9 mouse cellular contexts compared by ENCODE assay signal in the genomic region with DNA sequence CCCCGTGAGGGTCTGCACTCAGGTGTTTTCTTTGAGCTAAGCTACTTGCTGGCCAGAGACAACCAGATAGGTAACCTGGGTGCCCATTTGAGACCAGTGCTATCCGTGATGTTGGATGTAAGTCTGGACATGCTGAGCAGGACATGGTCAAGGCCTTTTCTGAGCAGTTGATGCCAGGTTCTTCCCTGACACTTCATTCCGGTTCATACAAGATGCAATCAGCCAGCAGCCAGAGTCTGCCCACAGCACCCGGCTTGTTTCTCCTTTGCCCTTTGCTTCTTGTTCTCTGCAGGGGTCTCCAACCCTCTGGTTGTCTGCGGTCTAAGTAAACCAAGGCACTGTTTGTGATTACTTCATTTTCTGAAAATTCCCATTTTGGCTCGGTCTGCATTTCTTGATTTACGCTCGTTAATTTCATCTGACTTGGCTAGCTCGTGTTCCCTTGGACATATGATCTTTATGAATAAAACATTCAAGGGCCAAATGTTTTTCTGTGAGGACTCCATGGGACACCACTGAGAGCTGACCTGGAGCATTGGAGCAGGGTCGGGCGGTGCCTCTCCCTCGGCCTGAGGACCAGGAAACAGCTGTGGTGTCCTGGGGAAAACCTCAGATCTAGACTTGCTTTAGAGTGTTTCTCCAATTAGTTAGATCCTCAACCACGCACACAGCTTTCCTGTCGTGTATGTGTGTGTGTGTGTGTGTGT.
DNase-seq lines count a peak whose midpoint lies in the region; ATAC-seq and TF ChIP-seq lines count a peak whose summit lies in the region.
"Had no signal": no experiment of that assay in that cellular context is flagged by ENCODE, and none has a peak within 500 bp of the region (broad histone marks: within the 10 kb centered on the region; RNA-seq: fewer than 3 reads in every experiment).

No protein-coding gene starts in this region.

- no peak overlapping the region for H3K4me2 ChIP-seq in hindbrain, embryonic 13.5 days
- H3K4me2 ChIP-seq in hindbrain, embryonic 11.5 days (replicated peaks; ENCODE audit: low read depth, low read length) = no peak overlapping the region
- H3K4me2 ChIP-seq in forebrain, embryonic 14.5 days (ENCODE audit: low read length) = no peak overlapping the region
- H3K4me2 ChIP-seq in limb, embryonic 14.5 days (replicated peaks; ENCODE audit: low read depth, low read length, severe bottlenecking) = no peak overlapping the region

- H3K27me3 ChIP-seq in hindbrain, embryonic 13.5 days = no peaks in the 10 kb centered on the region
- no peaks in the 10 kb centered on the region for H3K27me3 ChIP-seq in hindbrain, embryonic 11.5 days (ENCODE audit: control insufficient read depth, insufficient read depth, low read length)
- H3K27me3 ChIP-seq in embryonic facial prominence, embryonic 10.5 days (replicated peaks; ENCODE audit: low read depth, poor library complexity, severe bottlenecking) = no peaks in the 10 kb centered on the region
- no peaks in the 10 kb centered on the region for H3K27me3 ChIP-seq in forebrain, embryonic 14.5 days (replicated peaks; ENCODE audit: control insufficient read depth, insufficient read depth, low read length)
- no peaks in the 10 kb centered on the region for H3K27me3 ChIP-seq in limb, embryonic 14.5 days (ENCODE audit: control insufficient read depth, insufficient read depth, low read length)

- no peak for DNase-seq in hindbrain, embryonic 11.5 days (ENCODE audit: low spot score)
- no peak for DNase-seq in embryonic facial prominence, embryonic 10.5 days (ENCODE audit: low spot score)
- peak; percentile 35 for DNase-seq in forebrain, embryonic 14.5 days (ENCODE audit: low spot score)
- no peak for DNase-seq in limb, embryonic 14.5 days (ENCODE audit: low spot score)
- DNase-seq in left cerebral cortex, postnatal 25 days (ENCODE audit: low spot score in 2 of 2) = no peak
- no peak for DNase-seq in cerebellum, adult 18-20 months
- DNase-seq: heart, adult 18-20 months; thymus, postnatal 36 days had no signal

- no peak for ATAC-seq in hindbrain, embryonic 13.5 days (ENCODE audit: low FRiP score)
- no peak for ATAC-seq in hindbrain, embryonic 11.5 days (ENCODE audit: low FRiP score)
- ATAC-seq in forebrain, embryonic 14.5 days = peak; percentile 6; the same call in 1 of the 2 replicates
- ATAC-seq in limb, embryonic 14.5 days (ENCODE audit: low FRiP score, low read depth) = no peak

- no peak overlapping the region for H3K4me3 ChIP-seq in hindbrain, embryonic 13.5 days
- no peak overlapping the region for H3K4me3 ChIP-seq in hindbrain, embryonic 11.5 days (ENCODE audit: low read depth, low read length)
- H3K4me3 ChIP-seq in embryonic facial prominence, embryonic 10.5 days = no peak overlapping the region
- H3K4me3 ChIP-seq in forebrain, embryonic 14.5 days (ENCODE audit: low read depth, low read length) = no peak overlapping the region
- no peak overlapping the region for H3K4me3 ChIP-seq in limb, embryonic 14.5 days (replicated peaks; ENCODE audit: low read length)

- no peak overlapping the region for H3K9ac ChIP-seq in hindbrain, embryonic 13.5 days
- H3K9ac ChIP-seq in hindbrain, embryonic 11.5 days (ENCODE audit: low read depth, low read length) = no peak overlapping the region
- H3K9ac ChIP-seq in forebrain, embryonic 14.5 days (ENCODE audit: low read length) = no peak overlapping the region
- H3K9ac ChIP-seq in limb, embryonic 14.5 days (ENCODE audit: low read depth, low read length, severe bottlenecking) = no peak overlapping the region

- H3K4me1 ChIP-seq in hindbrain, embryonic 13.5 days (replicated peaks) = peaks cover 34% of the 10 kb centered on the region
- peaks cover 9% of the 10 kb centered on the region for H3K4me1 ChIP-seq in hindbrain, embryonic 11.5 days (replicated peaks; ENCODE audit: control insufficient read depth, insufficient read depth, low read length)
- peaks cover 64% of the 10 kb centered on the region for H3K4me1 ChIP-seq in embryonic facial prominence, embryonic 10.5 days
- H3K4me1 ChIP-seq in forebrain, embryonic 14.5 days (ENCODE audit: control insufficient read depth, insufficient read depth, low read length) = peaks cover 25% of the 10 kb centered on the region
- H3K4me1 ChIP-seq in limb, embryonic 14.5 days (ENCODE audit: control insufficient read depth, insufficient read depth, low read length) = peaks cover 45% of the 10 kb centered on the region

- 56% methylated on average over 14 of the region's 14 CpGs for WGBS in hindbrain, embryonic 13.5 days
- 57% methylated on average over 14 of the region's 14 CpGs for WGBS in hindbrain, embryonic 11.5 days
- 60% methylated on average over 14 of the region's 14 CpGs for WGBS in embryonic facial prominence, embryonic 10.5 days
- 56% methylated on average over 14 of the region's 14 CpGs for WGBS in forebrain, embryonic 14.5 days
- WGBS in limb, embryonic 14.5 days = 36% methylated on average over 14 of the region's 14 CpGs

- no peaks in the 10 kb centered on the region for H3K9me3 ChIP-seq in hindbrain, embryonic 13.5 days
- H3K9me3 ChIP-seq in hindbrain, embryonic 11.5 days (ENCODE audit: control insufficient read depth, low read length) = no peaks in the 10 kb centered on the region
- H3K9me3 ChIP-seq in embryonic facial prominence, embryonic 10.5 days = no peaks in the 10 kb centered on the region
- H3K9me3 ChIP-seq in forebrain, embryonic 14.5 days (replicated peaks; ENCODE audit: control insufficient read depth, low read length) = no peaks in the 10 kb centered on the region
- H3K9me3 ChIP-seq in limb, embryonic 14.5 days (ENCODE audit: control insufficient read depth, low read length) = no peaks in the 10 kb centered on the region

- no peaks in the 10 kb centered on the region for H3K36me3 ChIP-seq in hindbrain, embryonic 13.5 days
- H3K36me3 ChIP-seq in hindbrain, embryonic 11.5 days (ENCODE audit: control insufficient read depth, insufficient read depth, low read length) = no peaks in the 10 kb centered on the region
- no peaks in the 10 kb centered on the region for H3K36me3 ChIP-seq in embryonic facial prominence, embryonic 10.5 days (replicated peaks)
- H3K36me3 ChIP-seq in forebrain, embryonic 14.5 days (ENCODE audit: control insufficient read depth, insufficient read depth, low read length) = no peaks in the 10 kb centered on the region
- no peaks in the 10 kb centered on the region for H3K36me3 ChIP-seq in limb, embryonic 14.5 days (ENCODE audit: control insufficient read depth, insufficient read depth, low read length)

- TF ChIP-seq POLR2A in limb, embryonic 14.5 days (IDR thresholded peaks at IDR 0.05; ENCODE audit: borderline replicate concordance, extremely low read depth, insufficient read depth, insufficient read length) = no peak

- 0 out of 2 replicates have a peak overlapping the region, but pooled peaks have one; percentile 3 for H3K27ac ChIP-seq in hindbrain, embryonic 13.5 days
- no peak overlapping the region for H3K27ac ChIP-seq in hindbrain, embryonic 11.5 days (ENCODE audit: low read depth, low read length)
- H3K27ac ChIP-seq in embryonic facial prominence, embryonic 10.5 days (replicated peaks) = peak overlapping the region; percentile 1; the same call in 1 of the 2 replicates
- peak overlapping the region; percentile 80; the same call in 1 of the 2 replicates for H3K27ac ChIP-seq in forebrain, embryonic 14.5 days (ENCODE audit: low read depth, low read length)
- H3K27ac ChIP-seq in limb, embryonic 14.5 days (replicated peaks; ENCODE audit: low read depth, low read length) = peak overlapping the region; percentile 50

- intact Hi-C loops in left cerebral cortex, postnatal 25 days (cut with DNase I) = no loop called here
